Mouse (Mus musculus) MEL (cell line): ENCODE data around the gene Otoa.

ENCODE experiments used
- CTCF ChIP-seq, 3 experiments: IDR thresholded peaks in 2 of 3; conservative IDR thresholded peaks in 1 of 3; 2 replicates each; pipeline ENCODE4 v1.5.1; 2011 to 2012; ENCODE audit warnings: low read length in 3 of 3, low read depth in 2 of 3, mild to moderate bottlenecking in 2 of 3, improper control_type of control experiment in 1 of 3, inconsistent platforms in 1 of 3, mixed read lengths in 1 of 3, moderate library complexity in 1 of 3; ENCODE audit not compliant: control insufficient read depth in 1 of 3, insufficient read depth in 1 of 3, poor library complexity in 1 of 3, severe bottlenecking in 1 of 3
- E2F4 ChIP-seq: IDR thresholded peaks from 2 replicates; pipeline ENCODE4 v1.6.1; 2011; ENCODE audit warnings: low read depth, low read length, improper control_type of control experiment, borderline replicate concordance
- GABPA ChIP-seq: IDR thresholded peaks from 2 replicates; pipeline ENCODE4 v1.6.1; 2012; ENCODE audit warnings: low read depth, mild to moderate bottlenecking, inconsistent platforms, low read length, improper control_type of control experiment, moderate library complexity
- MXI1 ChIP-seq: IDR thresholded peaks from 2 replicates; pipeline ENCODE4 v1.6.1; 2011; ENCODE audit warnings: mild to moderate bottlenecking, low read depth, low read length, improper control_type of control experiment
- NELFE ChIP-seq: IDR thresholded peaks from 2 replicates; pipeline ENCODE4 v1.6.1; 2011; ENCODE audit warnings: low read depth, low read length, improper control_type of control experiment
- POLR2A ChIP-seq, 2 experiments: IDR thresholded peaks; 2 replicates each; pipeline ENCODE4 v1.6.1; 2011 to 2012; ENCODE audit warnings: low read length in 2 of 2, mild to moderate bottlenecking in 2 of 2, control low read depth in 1 of 2, improper control_type of control experiment in 1 of 2, low read depth in 1 of 2, moderate library complexity in 1 of 2; ENCODE audit not compliant: control insufficient read depth in 1 of 2, insufficient read depth in 1 of 2, poor library complexity in 1 of 2
- RAD21 ChIP-seq: IDR thresholded peaks from 2 replicates; pipeline ENCODE4 v1.6.1; 2011; ENCODE audit warnings: mild to moderate bottlenecking, low read depth, low read length, improper control_type of control experiment
- SMC3 ChIP-seq: IDR thresholded peaks from 2 replicates; pipeline ENCODE4 v1.6.1; 2011; ENCODE audit warnings: low read depth, low read length, improper control_type of control experiment

GRCm38 (mm10) chr7:121085500-121085899 is 4.0 kb downstream of the Otoa start:
- no peak for TF ChIP-seq RAD21
- no peak for TF ChIP-seq E2F4
- TF ChIP-seq SMC3, result no peak
- TF ChIP-seq MXI1, result no peak
- no peak for TF ChIP-seq POLR2A (IDR thresholded peaks at IDR 0.05; ENCODE audit: control insufficient read depth in 1 of 2, insufficient read depth in 1 of 2, low read depth in 1 of 2, low read length in 2 of 2, poor library complexity in 1 of 2)
- no peak for TF ChIP-seq NELFE
- no peak for TF ChIP-seq GABPA
- no peak for TF ChIP-seq CTCF (IDR thresholded peaks at IDR 0.05 in 2 of 3, conservative IDR thresholded peaks at IDR 0.05 in 1 of 3; ENCODE audit: control insufficient read depth in 1 of 3, insufficient read depth in 1 of 3, low read depth in 2 of 3, low read length in 3 of 3, poor library complexity in 1 of 3, severe bottlenecking in 1 of 3)
